25 mouse cellular contexts compared by ENCODE assay signal in genomic region chr14:72338046-72338445, GRCm38 (mm10).
A peak's percentile ranks its signal among the peaks of the same experiment; 100 is the strongest.
DNase-seq lines count a peak whose midpoint lies in the region; ATAC-seq lines count a peak whose summit lies in the region.
"Had no signal": no experiment of that assay in that cellular context is flagged by ENCODE, and none has a peak within 500 bp of the region (broad histone marks: within the 10 kb centered on the region; RNA-seq: fewer than 3 reads in every experiment).

No protein-coding gene starts in this region.

- H3K4me1 ChIP-seq in hindbrain, embryonic 12.5 days, result 0 out of 2 replicates have a peak, but pooled peaks cover 2% of the 10 kb centered on the region

- no peaks in the 10 kb centered on the region for H3K36me3 ChIP-seq in hindbrain, embryonic 12.5 days
- H3K36me3 ChIP-seq: embryonic facial prominence, embryonic 10.5 days; embryonic facial prominence, embryonic 12.5 days; forebrain, embryonic 15.5 days; G1E had no signal

- WGBS in hindbrain, embryonic 12.5 days, result 86% methylated on average over 1 of the region's 1 CpGs

- H3K4me2 ChIP-seq in hindbrain, embryonic 12.5 days (replicated peaks), result no peak overlapping the region
- H3K4me2 ChIP-seq: embryonic facial prominence, embryonic 12.5 days; forebrain, embryonic 13.5 days; forebrain, embryonic 15.5 days had no signal

- H3K4me3 ChIP-seq in hindbrain, embryonic 12.5 days, result no peak overlapping the region
- H3K4me3 ChIP-seq: embryonic facial prominence, embryonic 10.5 days; embryonic facial prominence, embryonic 12.5 days; forebrain, embryonic 13.5 days; forebrain, embryonic 15.5 days had no signal

- no peak overlapping the region for H3K9ac ChIP-seq in hindbrain, embryonic 12.5 days
- H3K9ac ChIP-seq: embryonic facial prominence, embryonic 12.5 days; forebrain, embryonic 13.5 days; forebrain, embryonic 15.5 days; forebrain, postnatal 0 days had no signal

- peak; percentile 98 for ATAC-seq in frontal cortex, adult (ENCODE audit: low TSS enrichment)
- ATAC-seq in hindbrain, embryonic 12.5 days (ENCODE audit: low FRiP score), result no peak
- ATAC-seq: activated CD4-positive, CD25-positive, alpha-beta regulatory T cell, adult 4 months; CD4-positive, CD25-positive, alpha-beta regulatory T cell, adult 4 months; forebrain, embryonic 13.5 days; forebrain, embryonic 15.5 days; forebrain, postnatal 0 days; Patski had no signal

- H3K27ac ChIP-seq in hindbrain, embryonic 12.5 days, result no peak overlapping the region
- H3K27ac ChIP-seq: embryonic facial prominence, embryonic 10.5 days; embryonic facial prominence, embryonic 12.5 days; forebrain, embryonic 13.5 days; forebrain, embryonic 15.5 days had no signal

- no peaks in the 10 kb centered on the region for H3K9me3 ChIP-seq in hindbrain, embryonic 12.5 days (replicated peaks)
- H3K9me3 ChIP-seq: embryonic facial prominence, embryonic 10.5 days; embryonic facial prominence, embryonic 12.5 days; forebrain, embryonic 13.5 days; forebrain, embryonic 15.5 days had no signal

- peak; percentile 7 to 37 for DNase-seq in adrenal gland, adult (ENCODE audit: inconsistent age in 2 of 2, low spot score in 1 of 2)
- no peak for DNase-seq in adrenal gland, postnatal 4 days (ENCODE audit: low spot score in 2 of 2)
- no peak for DNase-seq in frontal cortex, postnatal 14 days (ENCODE audit: low spot score in 2 of 2)
- peak; percentile 21 for DNase-seq in right cerebral cortex, adult 18-20 months
- no peak for DNase-seq in right cerebral cortex, postnatal 14 days
- DNase-seq in brain, adult 2 months (ENCODE audit: low read depth, low spot score), result peak; percentile 76
- DNase-seq: adrenal gland, adult 8-10 months; adrenal gland, postnatal 25 days; B cell, adult 2 months; cerebellum, adult 11 months; cerebellum, adult 18-20 months; cerebellum, adult 8-10 months; cerebellum, adult 9-11 months; cerebellum, postnatal 25 days; forebrain, postnatal 0 days had no signal

- H3K27me3 ChIP-seq in hindbrain, embryonic 12.5 days, result no peaks in the 10 kb centered on the region
- H3K27me3 ChIP-seq: embryonic facial prominence, embryonic 12.5 days; forebrain, embryonic 13.5 days; forebrain, embryonic 15.5 days had no signal

Comparison
In these comparisons a context has a peak if more than half of its experiments do, and no peak if none do; other contexts are left out.
1. DNase-seq: peak in adrenal gland, adult (2 of 2), right cerebral cortex, adult 18-20 months (single experiment) and brain, adult 2 months (single experiment); none in adrenal gland, postnatal 4 days (0 of 2), frontal cortex, postnatal 14 days (0 of 2) and right cerebral cortex, postnatal 14 days (single experiment).